Mouse (Mus musculus) hindbrain, embryonic 10.5 days (tissue): ENCODE measurements at regions not wholly inside any gene's neighbourhood (a gene's known extent, or its start where the extent isn't known, plus 50 kb on each side); places are given as distances from the start of the nearest gene placed in this dataset.

Experiments
- DNase-seq: peaks from one replicate; pipeline ENCODE4 v3.0.0-alpha.2; 2017; ENCODE audit warnings: low spot score
- H3K27ac ChIP-seq: fragments of 300-500 bp; sonication (generic); 2 replicates; pipeline ENCODE4 v1.5.1; 2016; ENCODE audit warnings: mild to moderate bottlenecking, moderate library complexity
- H3K27me3 ChIP-seq: fragments of 300-500 bp; sonication (generic); 2 replicates; pipeline ENCODE4 v1.6.1; 2016; ENCODE audit warnings: mild to moderate bottlenecking; ENCODE audit not compliant: poor library complexity, insufficient read depth, severe bottlenecking
- H3K36me3 ChIP-seq: fragments of 300-500 bp; sonication (generic); 2 replicates; pipeline ENCODE4 v1.6.1; 2016; ENCODE audit warnings: mild to moderate bottlenecking, moderate library complexity
- H3K4me1 ChIP-seq: fragments of 300-500 bp; sonication (generic); replicated peaks from 2 replicates; pipeline ENCODE4 v1.6.1; 2016; ENCODE audit warnings: mild to moderate bottlenecking
- H3K4me3 ChIP-seq: fragments of 300-500 bp; sonication (generic); 2 replicates; pipeline ENCODE4 v1.5.1; 2016; ENCODE audit warnings: mild to moderate bottlenecking, moderate library complexity
- H3K9me3 ChIP-seq: fragments of 300-500 bp; sonication (generic); 2 replicates; pipeline ENCODE4 v1.6.1; 2016; ENCODE audit warnings: mild to moderate bottlenecking, moderate library complexity
- WGBS: fragments of 180-500 bp; shearing (Covaris S2); methylation state at CpG from one replicate; pipeline ENCODE4 v1.1.7; 2016; 5-methylcytosine and 5-hydroxymethylcytosine counted together

- H3K9me3 ChIP-seq: no peaks in the 10 kb centered on the region
- no peak overlapping the region for H3K4me3 ChIP-seq
- H3K36me3 ChIP-seq: no peaks in the 10 kb centered on the region
- no peaks in the 10 kb centered on the region for H3K27me3 ChIP-seq
- no peak for DNase-seq
- no peak overlapping the region for H3K27ac ChIP-seq
- H3K4me1 ChIP-seq: peaks cover 16% of the 10 kb centered on the region
- WGBS: 78% methylated on average over 1 of the region's 1 CpGs
Measured at GRCm38 (mm10) chr13:44449216-44449830, 280.0 kb upstream of the Jarid2 start.

DNA sequence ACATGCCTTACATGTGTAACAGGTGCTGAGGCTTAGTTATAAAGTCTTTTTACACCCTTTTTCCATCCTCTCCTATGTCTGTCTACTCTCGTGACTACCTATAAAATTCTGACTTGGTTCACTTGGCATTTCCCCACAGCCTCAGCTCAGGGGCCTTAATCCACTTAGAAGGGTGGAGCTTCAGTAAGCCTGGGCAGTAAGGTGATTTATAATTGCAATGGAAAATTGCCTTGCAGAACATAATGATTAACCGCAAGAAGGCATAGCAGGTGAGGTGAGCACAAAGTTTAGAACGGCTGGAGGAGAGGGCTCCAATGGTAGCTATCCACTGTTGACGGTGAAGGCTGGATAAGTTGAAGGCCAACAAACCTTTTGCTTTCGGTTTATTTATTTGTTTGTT, 278.1 kb upstream of the Jarid2 start:
- 93% methylated on average over 5 of the region's 5 CpGs for WGBS
- Histone ChIP-seq H3K9me3 (no peaks in the 10 kb centered on the region), H3K27me3 (no peaks in the 10 kb centered on the region), H3K4me1 (peaks cover 26% of the 10 kb centered on the region), H3K4me3 (no peak overlapping the region), H3K36me3 (no peaks in the 10 kb centered on the region), H3K27ac (no peak overlapping the region)
- no peak for DNase-seq

GRCm38 (mm10) chr13:44453131-44453530, 276.1 kb upstream of the Jarid2 start:
- H3K4me1 ChIP-seq: peaks cover 26% of the 10 kb centered on the region
- no peaks in the 10 kb centered on the region for H3K27me3 ChIP-seq
- 0 out of 2 replicates have a peak overlapping the region, but pooled peaks have one; percentile 45 for H3K27ac ChIP-seq
- no peaks in the 10 kb centered on the region for H3K9me3 ChIP-seq
- H3K36me3 ChIP-seq: no peaks in the 10 kb centered on the region
- no peak overlapping the region for H3K4me3 ChIP-seq
- DNase-seq: no peak
- 84% methylated on average over 7 of the region's 7 CpGs for WGBS

GRCm38 (mm10) chr13:44454136-44454535, 275.1 kb upstream of the Jarid2 start:
- H3K9me3 ChIP-seq: no peaks in the 10 kb centered on the region
- H3K36me3 ChIP-seq: no peaks in the 10 kb centered on the region
- 36% methylated on average over 9 of the region's 9 CpGs for WGBS
- H3K27ac ChIP-seq: peak overlapping the region; percentile 17; the same call in 1 of the 2 replicates
- DNase-seq: peak; percentile 22
- H3K27me3 ChIP-seq: no peaks in the 10 kb centered on the region
- no peak overlapping the region for H3K4me3 ChIP-seq
- peaks cover 30% of the 10 kb centered on the region for H3K4me1 ChIP-seq

GRCm38 (mm10) chr13:44455193-44455592, 274.1 kb upstream of the Jarid2 start:
- no peak overlapping the region for H3K4me3 ChIP-seq
- H3K27ac ChIP-seq: peak overlapping the region; percentile 42; the same call in 1 of the 2 replicates
- DNase-seq: no peak
- no peaks in the 10 kb centered on the region for H3K27me3 ChIP-seq
- H3K36me3 ChIP-seq: no peaks in the 10 kb centered on the region
- H3K4me1 ChIP-seq: peaks cover 30% of the 10 kb centered on the region
- H3K9me3 ChIP-seq: no peaks in the 10 kb centered on the region
- WGBS: 40% methylated on average over 5 of the region's 5 CpGs

DNA sequence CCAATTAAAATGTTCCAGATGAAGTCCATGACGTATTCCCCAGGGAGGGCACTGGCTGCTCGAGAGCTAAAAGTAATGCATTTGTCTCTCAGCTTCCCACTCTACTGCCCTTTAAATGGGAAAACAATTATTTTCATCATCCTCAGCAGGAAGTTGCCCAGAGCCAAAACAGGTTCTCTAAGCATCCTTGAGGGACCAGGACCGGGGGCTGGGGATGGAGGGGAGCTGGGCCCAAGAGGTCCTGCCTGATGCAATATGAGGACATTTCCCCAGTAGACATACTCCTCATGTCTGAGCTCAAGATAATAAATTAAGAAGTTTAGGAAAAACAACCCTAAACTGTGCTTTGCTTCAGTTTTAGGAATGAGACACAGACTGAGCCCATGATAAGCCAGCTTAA, 270.5 kb upstream of the Jarid2 start:
- no peaks in the 10 kb centered on the region for H3K9me3 ChIP-seq
- WGBS: 59% methylated on average over 3 of the region's 3 CpGs
- H3K27ac ChIP-seq: no peak overlapping the region
- peaks cover 20% of the 10 kb centered on the region for H3K4me1 ChIP-seq
- no peak for DNase-seq
- no peak overlapping the region for H3K4me3 ChIP-seq
- H3K36me3 ChIP-seq: no peaks in the 10 kb centered on the region
- H3K27me3 ChIP-seq: no peaks in the 10 kb centered on the region

DNA sequence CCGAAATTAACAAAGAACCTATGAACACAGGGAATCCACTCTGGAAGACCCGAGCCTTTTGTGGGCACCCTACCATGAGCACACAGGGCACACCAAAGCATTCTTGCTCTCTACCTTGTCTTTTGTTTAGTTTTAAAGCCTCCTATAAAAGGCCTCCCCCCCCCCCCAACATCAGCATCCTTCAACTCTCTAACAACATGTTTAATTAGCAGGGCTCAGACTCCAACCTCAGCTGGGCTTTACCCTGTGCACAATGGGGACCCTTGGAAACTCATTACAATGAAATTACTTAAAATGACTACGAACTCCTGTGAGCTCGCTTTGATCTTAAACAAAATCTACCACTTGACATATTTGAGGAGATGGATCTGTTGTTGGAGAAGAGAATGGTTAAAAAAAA, 270.1 kb upstream of the Jarid2 start:
- Histone ChIP-seq H3K4me3 (no peak overlapping the region), H3K36me3 (no peaks in the 10 kb centered on the region), H3K4me1 (peaks cover 16% of the 10 kb centered on the region), H3K27ac (no peak overlapping the region), H3K9me3 (no peaks in the 10 kb centered on the region), H3K27me3 (no peaks in the 10 kb centered on the region)
- no peak for DNase-seq
- WGBS: 39% methylated on average over 4 of the region's 4 CpGs

DNA sequence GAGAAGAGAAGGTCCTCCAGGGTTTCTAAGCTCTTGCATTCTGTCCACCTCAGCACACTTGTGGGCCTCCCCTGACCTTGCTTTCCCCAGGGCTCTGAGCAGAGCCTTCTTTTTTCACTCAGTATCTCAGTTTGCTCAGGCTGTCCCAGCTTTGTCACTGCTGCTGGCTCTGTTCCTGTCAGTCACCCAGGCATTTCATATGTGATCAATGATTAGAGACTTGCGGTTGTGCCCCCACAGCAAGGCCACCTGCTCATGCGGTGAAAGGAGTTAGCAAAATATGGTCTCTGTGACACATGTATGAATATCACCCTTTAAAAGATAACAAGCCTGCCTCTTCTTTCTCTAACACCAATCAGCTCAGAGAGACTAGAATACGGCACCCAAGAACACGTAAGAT, 265.6 kb upstream of the Jarid2 start:
- DNase-seq: no peak
- no peaks in the 10 kb centered on the region for H3K9me3 ChIP-seq
- H3K27ac ChIP-seq: no peak overlapping the region
- 94% methylated on average over 4 of the region's 4 CpGs for WGBS
- no peak overlapping the region for H3K4me3 ChIP-seq
- 0 out of 2 replicates have a peak, but pooled peaks cover 4% of the 10 kb centered on the region for H3K4me1 ChIP-seq
- H3K36me3 ChIP-seq: no peaks in the 10 kb centered on the region
- no peaks in the 10 kb centered on the region for H3K27me3 ChIP-seq

DNA sequence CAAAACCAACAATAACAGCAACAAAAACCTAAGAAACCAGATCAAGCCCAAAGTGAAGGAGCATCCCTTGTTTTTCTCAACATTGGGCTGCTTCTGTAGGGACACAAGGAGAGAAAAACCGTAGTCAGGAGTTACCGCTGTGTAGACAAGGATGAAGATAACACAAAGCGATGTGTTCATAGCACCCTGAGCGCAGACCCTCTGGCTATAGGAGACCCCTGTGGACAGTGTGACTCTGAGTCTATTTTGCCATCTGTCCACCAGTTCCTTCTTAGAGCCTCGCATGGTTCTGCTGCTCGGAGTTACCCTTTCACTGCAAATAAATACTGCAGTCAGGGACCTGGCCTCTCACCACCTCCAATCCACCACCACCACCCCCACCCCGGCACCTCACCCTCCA, 263.7 kb upstream of the Jarid2 start:
- 76% methylated on average over 7 of the region's 7 CpGs for WGBS
- Histone ChIP-seq H3K4me1 (0 out of 2 replicates have a peak, but pooled peaks cover 6% of the 10 kb centered on the region), H3K27ac (no peak overlapping the region), H3K4me3 (no peak overlapping the region), H3K9me3 (no peaks in the 10 kb centered on the region), H3K27me3 (0 out of 2 replicates have a peak, but pooled peaks cover 4% of the 10 kb centered on the region), H3K36me3 (no peaks in the 10 kb centered on the region)
- no peak for DNase-seq

DNA sequence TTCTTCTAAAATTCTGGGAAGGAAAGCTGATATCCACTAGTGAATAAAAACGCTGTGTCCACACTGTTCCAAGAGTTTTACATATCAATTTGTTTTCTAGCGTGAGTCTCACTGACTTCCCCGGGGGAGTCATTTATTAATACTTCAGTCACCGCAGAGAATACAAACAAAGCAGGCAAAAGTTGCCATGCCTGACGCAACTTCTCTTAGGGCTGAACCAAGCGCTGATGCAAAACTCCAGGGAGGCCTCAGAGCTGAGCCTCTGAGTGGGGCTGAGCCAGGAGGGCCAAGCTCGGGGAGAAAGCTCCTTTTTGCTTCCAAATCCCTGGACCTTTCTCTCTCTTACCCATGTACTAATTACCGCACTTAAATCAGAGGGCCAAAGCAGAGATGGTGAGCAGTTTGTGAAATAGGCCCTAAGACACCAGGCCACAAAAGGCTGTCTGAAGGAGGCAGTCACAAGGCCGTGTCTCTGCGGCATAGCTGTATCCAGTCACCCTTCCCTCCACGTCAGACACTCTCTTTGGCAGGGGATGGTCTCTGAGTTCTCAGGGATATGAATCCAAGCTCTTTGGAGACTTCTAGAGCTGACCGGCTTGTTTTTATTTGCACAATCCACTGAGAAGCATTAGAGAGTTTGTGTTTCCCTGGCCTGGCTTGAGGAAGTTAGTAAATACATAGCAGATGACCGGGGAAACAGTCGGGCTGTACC, 260.2 kb upstream of the Jarid2 start:
- peak overlapping the region; percentile 6; the same call in 1 of the 2 replicates for H3K27ac ChIP-seq
- H3K9me3 ChIP-seq: no peaks in the 10 kb centered on the region
- DNase-seq: no peak
- 78% methylated on average over 14 of the region's 14 CpGs for WGBS
- H3K4me3 ChIP-seq: no peak overlapping the region
- 0 out of 2 replicates have a peak, but pooled peaks cover 8% of the 10 kb centered on the region for H3K27me3 ChIP-seq
- H3K36me3 ChIP-seq: no peaks in the 10 kb centered on the region
- peaks cover 20% of the 10 kb centered on the region for H3K4me1 ChIP-seq

DNA sequence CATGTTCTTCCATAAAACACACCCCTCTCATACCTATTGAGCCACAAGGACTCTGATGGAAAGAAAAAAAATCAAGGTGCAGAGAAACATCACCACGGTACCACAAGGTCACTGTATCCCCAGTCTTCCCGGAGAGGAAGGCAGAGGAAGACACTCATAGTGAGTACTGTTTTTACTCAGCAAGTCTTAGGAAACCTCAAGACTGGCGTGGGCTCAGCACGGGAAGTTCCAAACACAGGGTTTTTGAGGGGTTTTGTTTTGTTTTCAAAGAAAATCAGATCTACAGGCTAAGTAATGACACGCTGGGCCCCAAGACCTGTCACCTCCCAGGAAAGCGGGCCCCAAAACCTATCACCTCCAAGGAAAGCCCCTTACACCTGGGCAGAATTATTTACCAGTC, 259.6 kb upstream of the Jarid2 start:
- H3K4me3 ChIP-seq: no peak overlapping the region
- H3K27ac ChIP-seq: no peak overlapping the region
- no peak for DNase-seq
- no peaks in the 10 kb centered on the region for H3K36me3 ChIP-seq
- H3K9me3 ChIP-seq: no peaks in the 10 kb centered on the region
- WGBS: 85% methylated on average over 6 of the region's 6 CpGs
- H3K4me1 ChIP-seq: peaks cover 20% of the 10 kb centered on the region
- 0 out of 2 replicates have a peak, but pooled peaks cover 8% of the 10 kb centered on the region for H3K27me3 ChIP-seq

DNA sequence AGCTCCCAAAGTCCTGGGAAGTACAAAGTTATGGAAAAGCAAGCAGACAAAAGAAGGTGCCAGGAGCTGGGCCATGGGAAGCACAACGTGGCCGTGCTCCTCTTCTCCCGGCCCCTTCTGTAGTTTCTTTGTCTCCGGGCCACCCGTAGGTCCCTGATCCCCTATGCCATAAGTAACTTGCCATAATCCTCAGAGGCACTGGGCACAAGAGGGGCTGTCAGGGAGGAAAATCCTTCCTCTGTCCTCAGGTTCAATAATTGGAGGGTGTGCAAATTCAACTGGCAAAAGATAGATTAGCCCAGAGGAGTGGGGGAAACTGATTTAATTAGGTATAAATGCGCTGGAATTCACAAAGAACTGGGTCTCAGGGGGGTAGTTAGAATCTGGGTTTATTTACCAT, 256.1 kb upstream of the Jarid2 start:
- peak overlapping the region; percentile 78 for H3K27ac ChIP-seq
- H3K4me1 ChIP-seq: peaks cover 28% of the 10 kb centered on the region
- H3K9me3 ChIP-seq: no peaks in the 10 kb centered on the region
- H3K36me3 ChIP-seq: no peaks in the 10 kb centered on the region
- no peak overlapping the region for H3K4me3 ChIP-seq
- peaks cover 15% of the 10 kb centered on the region; the same call in 1 of the 2 replicates for H3K27me3 ChIP-seq
- 24% methylated on average over 6 of the region's 6 CpGs for WGBS
- no peak for DNase-seq

GRCm38 (mm10) chr13:44476901-44477300, 252.4 kb upstream of the Jarid2 start:
- 47% methylated on average over 8 of the region's 8 CpGs for WGBS
- DNase-seq: no peak
- peak overlapping the region; percentile 67 for H3K27ac ChIP-seq

More at GRCm38 (mm10) chr13:44476901-44477300, 252.4 kb upstream of the Jarid2 start:
- no peak overlapping the region for H3K4me3 ChIP-seq
- peaks cover 22% of the 10 kb centered on the region for H3K4me1 ChIP-seq
- H3K27me3 ChIP-seq: peaks cover 11% of the 10 kb centered on the region
- H3K36me3 ChIP-seq: no peaks in the 10 kb centered on the region
- H3K9me3 ChIP-seq: no peaks in the 10 kb centered on the region
